Mouse (Mus musculus) intestine, postnatal 0 days (tissue): Measurements from ENCODE around the gene Tmem232. TPM values are rescaled to one million over a fixed set of nuclear protein-coding genes. Genes with fewer than 3 reads are reported as not detected.

Experiments used
- ATAC-seq: fragments of 200-750 bp; cut with Nextera tagmentation; 2 replicates; pipeline ENCODE4 v1.8.0; 2017; ENCODE audit warnings: mild to moderate bottlenecking, moderate TSS enrichment, moderate library complexity
- H3K27ac ChIP-seq: fragments of 300-500 bp; sonication (generic); 2 replicates; pipeline ENCODE4 v1.5.1; 2014; ENCODE audit warnings: mild to moderate bottlenecking, low read depth, low read length, moderate library complexity
- H3K27me3 ChIP-seq: fragments of 300-500 bp; sonication (generic); replicated peaks from 2 replicates; pipeline ENCODE4 v1.6.1; 2014; ENCODE audit warnings: low read length, mixed read lengths; ENCODE audit not compliant: control insufficient read depth, insufficient read depth
- H3K36me3 ChIP-seq: fragments of 300-500 bp; sonication (generic); 2 replicates; pipeline ENCODE4 v1.6.1; 2014; ENCODE audit warnings: mild to moderate bottlenecking, moderate library complexity; ENCODE audit not compliant: control insufficient read depth, insufficient read depth
- H3K4me1 ChIP-seq: fragments of 300-500 bp; sonication (generic); replicated peaks from 2 replicates; pipeline ENCODE4 v1.6.1; 2014; ENCODE audit warnings: antibody characterized with exemption, low read length, mixed read lengths; ENCODE audit not compliant: control insufficient read depth, insufficient read depth
- H3K4me2 ChIP-seq: fragments of 300-500 bp; sonication (generic); replicated peaks from 2 replicates; pipeline ENCODE4 v1.6.1; 2014; ENCODE audit warnings: low read depth, mild to moderate bottlenecking, moderate library complexity
- H3K4me3 ChIP-seq: fragments of 300-500 bp; sonication (generic); 2 replicates; pipeline ENCODE4 v1.5.1; 2014; ENCODE audit warnings: low read depth, low read length
- H3K9ac ChIP-seq: fragments of 300-500 bp; sonication (generic); 2 replicates; pipeline ENCODE4 v1.6.1; 2014; ENCODE audit warnings: mild to moderate bottlenecking, low read depth, low read length
- H3K9me3 ChIP-seq: fragments of 300-500 bp; sonication (generic); 2 replicates; pipeline ENCODE4 v1.6.1; 2016; ENCODE audit warnings: mixed run types; ENCODE audit not compliant: control insufficient read depth
- CTCF ChIP-seq: sonication (generic); IDR thresholded peaks from 2 replicates; pipeline ENCODE4 v1.5.1; 2016; ENCODE audit warnings: low read depth, mild to moderate bottlenecking, control low read depth, antibody characterized with exemption, moderate library complexity
- WGBS: fragments of 180-500 bp; shearing (Covaris S2); extraction: QIAGEN DNeasy Blood & Tissue Kit; methylation state at CpG from one replicate; pipeline ENCODE4 v1.1.7; 2014; 5-methylcytosine and 5-hydroxymethylcytosine counted together
- polyA plus RNA-seq: library from polyadenylated mRNA; unstranded; fragments of >200 nt; fragmentation: Nextera tagmentation; extraction: Ambion mirVana; gene quantifications from 2 replicates; pipeline ENCODE4 v1.2.1, GENCODE M21; 2015

Gene Tmem232
- polyA plus RNA-seq, 1 experiment from 2014 or later = not detected

DNA sequence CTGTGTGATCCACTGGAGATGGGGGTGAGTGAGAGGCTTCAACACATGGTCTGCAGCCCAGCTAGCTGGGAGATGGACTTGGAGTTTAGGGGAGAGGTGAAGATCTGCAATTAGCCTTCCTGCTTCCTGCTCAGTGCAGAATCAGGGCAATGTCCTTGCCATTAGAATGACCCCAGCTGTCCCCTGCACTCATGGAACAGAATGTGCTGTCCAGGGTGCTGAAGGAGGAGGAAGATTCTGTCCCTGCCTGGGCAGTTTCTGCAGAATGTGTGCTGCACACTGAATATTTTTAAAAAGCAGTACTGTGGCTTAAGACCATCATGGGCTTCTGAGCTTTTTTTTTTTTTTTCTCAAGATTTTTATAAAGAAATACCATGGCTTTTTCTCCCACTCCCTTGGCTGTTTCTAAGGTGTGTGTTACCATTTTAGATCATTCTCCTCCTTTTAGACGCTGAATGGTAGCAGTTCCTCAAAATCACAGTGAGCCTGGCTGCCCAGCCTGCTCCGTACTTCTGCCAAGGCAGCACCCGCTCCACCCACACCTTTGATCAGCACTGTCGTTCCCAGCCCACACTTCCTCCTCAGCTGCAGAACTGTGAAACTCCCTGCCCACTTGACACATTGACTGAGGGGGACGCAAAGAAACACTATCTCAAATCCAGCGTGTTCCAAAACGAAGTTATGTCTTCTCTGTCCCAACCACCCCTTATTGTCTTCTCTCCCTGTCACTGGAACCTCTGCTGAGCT is 170.4 kb downstream of the Tmem232 start:
- Histone ChIP-seq H3K9me3 (no peaks in the 10 kb centered on the region), H3K9ac (no peak overlapping the region), H3K4me2 (no peak overlapping the region), H3K27me3 (no peaks in the 10 kb centered on the region), H3K4me1 (no peaks in the 10 kb centered on the region), H3K36me3 (no peaks in the 10 kb centered on the region), H3K27ac (no peak overlapping the region), H3K4me3 (no peak overlapping the region)
- WGBS = 38% methylated on average over 7 of the region's 7 CpGs
- TF ChIP-seq CTCF = no peak
- ATAC-seq = no peak

DNA sequence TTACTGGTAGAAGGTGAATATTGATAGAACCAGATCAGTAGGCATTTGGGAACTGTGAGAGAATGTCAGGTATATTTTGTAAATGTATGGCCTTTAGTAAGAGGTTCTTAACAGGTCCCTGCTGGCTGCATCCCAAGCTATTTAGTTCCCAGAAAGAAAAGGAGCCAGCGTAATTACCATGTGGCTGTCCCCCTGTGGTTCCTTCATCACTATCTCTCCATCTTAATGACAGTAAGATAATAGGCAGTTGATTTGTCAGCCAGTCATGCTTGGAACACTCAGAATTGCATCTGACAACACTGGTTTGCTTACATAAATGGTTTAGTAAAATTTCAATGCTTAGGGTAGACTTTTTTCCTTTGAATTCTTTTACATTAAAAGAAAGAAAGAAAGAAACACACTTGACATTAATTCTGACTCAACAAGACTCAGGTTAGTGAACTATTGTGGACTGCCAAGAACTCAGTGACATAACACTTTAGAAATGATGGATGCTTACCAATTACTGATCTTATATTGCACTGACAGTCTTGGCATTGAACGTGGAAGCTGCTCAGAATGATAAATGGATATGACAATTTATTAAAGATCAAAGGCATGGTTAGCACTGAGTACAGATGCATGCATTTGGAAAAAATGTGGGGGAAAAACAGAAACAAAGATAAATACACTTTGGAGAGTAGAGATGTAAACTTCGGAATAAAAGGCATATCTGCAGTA is 174.9 kb downstream of the Tmem232 start:
- H3K9me3 ChIP-seq = no peaks in the 10 kb centered on the region
- WGBS = 63% methylated on average over 3 of the region's 3 CpGs

GRCm38 (mm10) chr17:65351836-65352235 is 188.7 kb downstream of the Tmem232 start:
- ATAC-seq = no peak
- Histone ChIP-seq H3K4me1 (no peaks in the 10 kb centered on the region), H3K27ac (no peak overlapping the region), H3K4me2 (no peak overlapping the region), H3K27me3 (no peaks in the 10 kb centered on the region), H3K4me3 (no peak overlapping the region), H3K36me3 (no peaks in the 10 kb centered on the region), H3K9me3 (no peaks in the 10 kb centered on the region), H3K9ac (no peak overlapping the region)
- 88% methylated on average over 8 of the region's 8 CpGs for whole genome bisulfite sequencing
- TF ChIP-seq CTCF = no peak

More for the DNA sequence above, 174.9 kb downstream of the Tmem232 start:
- H3K4me3 ChIP-seq = no peak overlapping the region
- H3K27ac ChIP-seq = no peak overlapping the region
- no peak overlapping the region for H3K4me2 ChIP-seq
- no peaks in the 10 kb centered on the region for H3K36me3 ChIP-seq
- H3K27me3 ChIP-seq = no peaks in the 10 kb centered on the region
- TF ChIP-seq CTCF = no peak
- no peak for ATAC-seq
- H3K4me1 ChIP-seq = no peaks in the 10 kb centered on the region
- H3K9ac ChIP-seq = no peak overlapping the region

DNA sequence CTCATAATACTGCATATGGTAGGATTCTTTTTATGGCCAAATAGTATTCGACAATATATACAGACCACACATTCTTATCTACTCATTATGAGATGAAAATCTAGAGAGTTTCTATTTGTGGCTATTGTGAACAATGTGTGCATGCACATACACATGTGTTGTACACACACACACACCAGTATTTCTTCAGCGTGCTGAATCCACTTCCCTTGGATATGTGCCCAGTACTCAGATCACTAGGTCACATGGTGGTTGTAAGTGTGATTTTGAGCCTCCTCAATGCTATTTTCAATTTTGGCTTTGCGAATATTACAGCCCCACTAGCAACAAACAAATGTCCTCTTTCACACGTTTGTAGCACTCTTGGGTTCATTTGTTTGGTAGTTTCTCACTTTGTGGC is 200.6 kb downstream of the Tmem232 start:
- Histone ChIP-seq H3K9ac (no peak overlapping the region), H3K36me3 (no peaks in the 10 kb centered on the region), H3K4me1 (no peaks in the 10 kb centered on the region), H3K27me3 (no peaks in the 10 kb centered on the region), H3K4me2 (no peak overlapping the region), H3K27ac (no peak overlapping the region), H3K4me3 (no peak overlapping the region), H3K9me3 (no peaks in the 10 kb centered on the region)
- no peak for ATAC-seq
- WGBS = 63% methylated on average over 4 of the region's 4 CpGs
- TF ChIP-seq CTCF = no peak

DNA sequence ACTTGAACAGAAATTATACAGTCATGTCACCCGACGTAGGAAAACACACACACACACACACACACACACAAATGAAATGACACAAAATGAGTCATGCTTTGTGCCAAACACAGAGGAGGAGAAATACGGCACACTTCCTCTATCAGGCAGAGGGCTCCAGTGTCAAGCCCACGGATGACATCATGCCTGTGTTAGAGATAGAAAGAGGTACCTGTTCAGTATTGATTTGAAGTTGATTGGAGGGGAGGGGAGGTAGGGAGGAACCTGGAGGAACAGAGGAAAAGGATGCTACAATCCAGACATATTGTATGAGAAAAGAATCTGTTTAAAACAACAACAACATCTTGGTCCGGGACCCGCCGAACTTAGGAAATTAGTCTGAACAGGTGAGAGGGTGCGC is 209.8 kb downstream of the Tmem232 start:
- no peak for ATAC-seq
- Histone ChIP-seq H3K4me2 (no peak overlapping the region), H3K27ac (no peak overlapping the region), H3K27me3 (no peaks in the 10 kb centered on the region), H3K4me3 (no peak overlapping the region), H3K36me3 (no peaks in the 10 kb centered on the region), H3K4me1 (no peaks in the 10 kb centered on the region), H3K9ac (no peak overlapping the region), H3K9me3 (no peaks in the 10 kb centered on the region)
- WGBS = 89% methylated on average over 8 of the region's 8 CpGs
- no peak for TF ChIP-seq CTCF

DNA sequence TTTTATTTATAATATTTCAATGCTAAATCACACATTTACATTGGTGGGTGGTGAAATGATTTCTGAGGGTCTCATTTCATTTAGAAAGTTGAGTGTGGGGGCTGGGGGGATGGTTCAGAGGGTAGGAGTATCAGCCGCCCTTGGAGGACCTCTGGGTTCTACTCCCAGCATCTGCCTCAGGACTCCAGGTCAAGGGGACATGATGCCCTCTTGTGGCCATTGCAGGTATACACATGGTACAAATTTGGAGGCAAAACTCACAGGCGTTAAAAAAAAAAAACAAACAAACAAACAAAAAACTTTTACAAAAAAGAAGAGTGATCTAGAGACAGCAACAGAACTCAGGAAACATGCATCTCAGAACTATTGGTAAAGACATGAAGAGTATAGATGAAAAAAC is 215.3 kb downstream of the Tmem232 start:
- no peak overlapping the region for H3K9ac ChIP-seq
- no peak overlapping the region for H3K4me2 ChIP-seq
- no peak overlapping the region for H3K4me3 ChIP-seq
- H3K36me3 ChIP-seq = no peaks in the 10 kb centered on the region
- no peaks in the 10 kb centered on the region for H3K27me3 ChIP-seq
- ATAC-seq = no peak
- peak; percentile 78 for TF ChIP-seq CTCF
- H3K9me3 ChIP-seq = no peaks in the 10 kb centered on the region
- H3K4me1 ChIP-seq = no peaks in the 10 kb centered on the region
- no peak overlapping the region for H3K27ac ChIP-seq
- WGBS = 24% methylated on average over 2 of the region's 2 CpGs
